Mouse (Mus musculus) liver, embryonic 14.5 days (tissue): ENCODE measurements at regions not wholly inside any gene's neighbourhood (a gene's known extent, or its start where the extent isn't known, plus 50 kb on each side); places are given as distances from the start of the nearest gene placed in this dataset.

Experiments used
- CTCF ChIP-seq: IDR thresholded peaks from 2 replicates; pipeline ENCODE4 v1.5.1; 2016; ENCODE audit warnings: antibody characterized with exemption, low read depth, control low read depth
- EP300 ChIP-seq: IDR thresholded peaks from 2 replicates; pipeline ENCODE4 v1.6.1; 2016; ENCODE audit warnings: antibody characterized with exemption, low read depth

DNA sequence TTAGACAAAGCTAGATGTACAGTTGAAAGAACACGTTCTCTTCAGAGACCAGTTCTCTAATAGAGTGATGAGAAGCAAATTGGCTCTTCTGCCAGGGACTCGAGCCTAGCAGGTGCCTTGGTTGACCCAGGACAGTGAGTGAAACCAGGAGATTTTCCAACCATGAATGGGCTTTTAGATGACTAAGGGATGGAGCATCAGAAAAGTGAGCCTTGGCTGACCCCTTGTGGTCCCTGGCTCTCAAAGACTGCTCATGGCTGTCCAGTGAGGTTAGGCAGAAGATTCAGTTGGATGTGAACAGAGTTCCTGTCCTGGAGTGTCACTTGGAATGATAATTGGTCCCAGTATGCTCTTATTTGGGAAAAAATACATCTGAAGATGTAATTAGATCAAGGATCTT is 64.3 kb upstream of the Vash1 start:
- TF ChIP-seq CTCF = peak; percentile 29; the same call in 1 of the 2 replicates
- no peak for TF ChIP-seq EP300
